Mouse (Mus musculus) heart, embryonic 15.5 days (tissue): Measurements from ENCODE around the gene Tuba8. TPM values are rescaled to one million over a fixed set of nuclear protein-coding genes. Genes with fewer than 3 reads are reported as not detected.

Source experiments
- ATAC-seq: fragments of 200-750 bp; cut with Nextera tagmentation; replicated peaks from 2 replicates; pipeline ENCODE4 v1.8.0; 2017; ENCODE audit warnings: low read depth, moderate TSS enrichment; ENCODE audit not compliant: insufficient number of reproducible peaks, insufficient read depth, low FRiP score
- H3K27ac ChIP-seq: fragments of 300-500 bp; sonication (generic); 2 replicates; pipeline ENCODE4 v1.5.1; 2015; ENCODE audit warnings: mild to moderate bottlenecking, inconsistent platforms
- H3K27me3 ChIP-seq: fragments of 300-500 bp; sonication (generic); 2 replicates; pipeline ENCODE4 v1.6.1; 2015; ENCODE audit warnings: inconsistent platforms
- H3K36me3 ChIP-seq: fragments of 300-500 bp; sonication (generic); 2 replicates; pipeline ENCODE4 v1.6.1; 2015; ENCODE audit warnings: mild to moderate bottlenecking, inconsistent platforms
- H3K4me1 ChIP-seq: fragments of 300-500 bp; sonication (generic); replicated peaks from 2 replicates; pipeline ENCODE4 v1.6.1; 2015; ENCODE audit warnings: inconsistent platforms
- H3K4me2 ChIP-seq: fragments of 300-500 bp; sonication (generic); 2 replicates; pipeline ENCODE4 v1.6.1; 2015; ENCODE audit warnings: inconsistent platforms, mild to moderate bottlenecking, moderate library complexity
- H3K4me3 ChIP-seq: fragments of 300-500 bp; sonication (generic); 2 replicates; pipeline ENCODE4 v1.5.1; 2015; ENCODE audit warnings: mild to moderate bottlenecking, inconsistent platforms
- H3K9ac ChIP-seq: fragments of 300-500 bp; sonication (generic); 2 replicates; pipeline ENCODE4 v1.6.1; 2015; ENCODE audit warnings: mild to moderate bottlenecking, inconsistent platforms
- H3K9me3 ChIP-seq: fragments of 300-500 bp; sonication (generic); replicated peaks from 2 replicates; pipeline ENCODE4 v1.6.1; 2016; ENCODE audit warnings: inconsistent platforms
- WGBS: fragments of 180-500 bp; shearing (Covaris S2); methylation state at CpG from one replicate; pipeline ENCODE4 v1.1.7; 2015; ENCODE audit warnings: mixed read lengths; 5-methylcytosine and 5-hydroxymethylcytosine counted together
- polyA plus RNA-seq: library from polyadenylated mRNA; unstranded; fragments of >200 nt; fragmentation: Nextera tagmentation; extraction: Ambion mirVana; gene quantifications from 2 replicates; pipeline ENCODE4 v1.2.1, GENCODE M21; 2015

Gene Tuba8
- polyA plus RNA-seq, 1 experiment from 2014 or later: 0.58 TPM

DNA sequence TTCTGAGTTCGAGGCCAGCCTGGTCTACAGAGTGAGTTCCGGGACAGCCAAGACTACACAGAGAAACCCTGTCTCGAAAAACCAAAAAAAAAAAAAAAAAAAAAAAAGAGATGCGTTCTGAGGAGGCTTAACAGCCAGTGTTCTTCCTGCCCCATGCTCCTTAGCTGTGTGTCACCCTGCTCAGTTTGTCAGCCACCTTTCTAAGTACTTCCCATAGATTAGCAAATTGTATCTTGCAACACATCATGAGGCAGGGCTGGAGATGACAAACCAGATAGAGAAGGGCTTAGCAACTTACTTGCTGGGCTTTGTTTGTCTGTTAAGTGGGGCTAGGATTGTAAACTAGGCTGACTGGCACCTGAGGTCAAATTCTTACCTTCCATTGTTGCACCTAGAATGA lies 10.0 kb upstream of the Tuba8 start:
- Histone ChIP-seq H3K4me2 (no peak overlapping the region), H3K27me3 (no peaks in the 10 kb centered on the region), H3K9me3 (no peaks in the 10 kb centered on the region), H3K36me3 (no peaks in the 10 kb centered on the region), H3K4me3 (no peak overlapping the region), H3K9ac (no peak overlapping the region), H3K27ac (no peak overlapping the region), H3K4me1 (no peaks in the 10 kb centered on the region)
- ATAC-seq: no peak
- 97% methylated on average over 3 of the region's 4 CpGs for WGBS

GRCm38 (mm10) chr6:121202026-121202425 lies 8.5 kb upstream of the Tuba8 start:
- WGBS: 84% methylated on average over 5 of the region's 5 CpGs
- H3K4me1 ChIP-seq: no peaks in the 10 kb centered on the region
- H3K9me3 ChIP-seq: no peaks in the 10 kb centered on the region
- H3K9ac ChIP-seq: no peak overlapping the region
- H3K4me2 ChIP-seq: no peak overlapping the region
- no peak for ATAC-seq
- no peaks in the 10 kb centered on the region for H3K36me3 ChIP-seq
- no peak overlapping the region for H3K4me3 ChIP-seq
- H3K27ac ChIP-seq: no peak overlapping the region
- H3K27me3 ChIP-seq: no peaks in the 10 kb centered on the region

DNA sequence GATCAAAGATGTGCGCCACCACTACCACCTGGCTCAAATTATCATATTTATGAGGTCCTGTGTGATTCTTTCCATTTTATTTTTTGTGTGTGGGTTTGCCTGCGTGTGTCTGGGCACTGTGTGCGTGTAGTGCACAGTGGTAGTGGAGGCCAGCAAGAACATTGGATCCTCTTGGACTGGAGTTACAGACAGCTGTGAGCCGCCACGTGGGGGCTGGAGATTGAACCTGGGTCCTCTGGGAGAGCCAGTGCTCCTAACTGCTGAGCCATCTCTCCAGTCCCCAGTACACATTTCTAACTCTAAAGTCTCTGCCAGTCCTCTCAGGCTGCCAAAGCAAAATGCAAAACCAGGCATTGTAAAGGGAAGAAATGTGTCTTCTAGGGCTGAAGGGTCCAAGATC lies 4.0 kb upstream of the Tuba8 start:
- H3K4me2 ChIP-seq: no peak overlapping the region
- ATAC-seq: no peak
- 76% methylated on average over 5 of the region's 5 CpGs for WGBS
- peaks cover 19% of the 10 kb centered on the region for H3K27me3 ChIP-seq
- H3K9me3 ChIP-seq: no peaks in the 10 kb centered on the region
- H3K9ac ChIP-seq: no peak overlapping the region
- H3K27ac ChIP-seq: no peak overlapping the region
- H3K4me3 ChIP-seq: no peak overlapping the region
- no peaks in the 10 kb centered on the region for H3K36me3 ChIP-seq
- H3K4me1 ChIP-seq: peaks cover 15% of the 10 kb centered on the region

GRCm38 (mm10) chr6:121209584-121209983 lies 912 bp upstream of the Tuba8 start:
- no peak overlapping the region for H3K4me3 ChIP-seq
- H3K4me2 ChIP-seq: no peak overlapping the region
- H3K27me3 ChIP-seq: peaks cover 24% of the 10 kb centered on the region
- WGBS: 65% methylated on average over 2 of the region's 2 CpGs
- H3K27ac ChIP-seq: no peak overlapping the region
- H3K9me3 ChIP-seq: no peaks in the 10 kb centered on the region
- H3K4me1 ChIP-seq: peaks cover 20% of the 10 kb centered on the region
- no peak overlapping the region for H3K9ac ChIP-seq
- ATAC-seq: no peak
- no peaks in the 10 kb centered on the region for H3K36me3 ChIP-seq

DNA sequence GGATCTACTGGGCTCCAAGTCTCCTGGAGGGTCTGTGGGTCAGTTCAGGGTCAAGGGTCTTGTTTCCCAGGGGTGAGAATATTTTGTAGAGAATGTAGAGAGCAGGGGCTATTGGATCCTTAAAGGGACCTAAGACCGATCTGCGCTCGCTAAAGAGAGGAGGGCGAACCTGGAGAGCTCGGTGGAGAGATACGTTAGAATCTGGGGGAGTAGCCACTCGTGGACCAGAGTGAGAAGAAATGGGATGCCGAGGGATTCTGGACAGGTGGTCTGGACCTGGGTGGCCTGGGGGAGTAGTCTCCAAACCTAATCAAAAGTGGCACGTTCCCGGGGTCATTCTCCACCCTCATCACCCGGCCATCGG lies 412 bp downstream of the Tuba8 start:
- Histone ChIP-seq H3K27me3 (peaks cover 24% of the 10 kb centered on the region), H3K4me3 (peak overlapping the region; percentile 51), H3K36me3 (no peaks in the 10 kb centered on the region), H3K27ac (no peak overlapping the region), H3K4me2 (peak overlapping the region; percentile 88), H3K9ac (peak overlapping the region; percentile 51), H3K4me1 (peaks cover 20% of the 10 kb centered on the region), H3K9me3 (no peaks in the 10 kb centered on the region)
- WGBS: 4% methylated on average over 12 of the region's 12 CpGs
- no peak for ATAC-seq

DNA sequence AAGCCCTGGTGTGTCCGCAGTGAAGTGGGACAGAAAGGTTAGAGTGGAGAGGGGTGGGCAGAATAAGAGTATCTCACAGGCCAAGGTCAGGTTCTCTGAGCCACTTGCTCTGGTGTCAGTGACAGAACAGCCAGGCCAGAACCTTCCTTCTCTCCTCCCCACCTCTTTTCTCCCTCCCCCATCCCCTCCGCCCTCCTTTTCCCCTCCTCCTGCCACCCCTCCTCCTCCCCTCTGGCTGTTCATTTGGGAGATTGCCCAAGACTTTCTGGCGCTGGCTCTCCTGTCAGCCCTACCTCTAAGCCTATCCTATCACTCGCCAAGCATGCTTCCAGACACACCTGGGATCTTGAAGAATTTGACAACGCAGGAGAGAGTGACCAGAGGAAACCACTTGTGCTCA lies 1.2 kb downstream of the Tuba8 start:
- Histone ChIP-seq H3K9me3 (no peaks in the 10 kb centered on the region), H3K4me3 (peak overlapping the region; percentile 51), H3K9ac (no peak overlapping the region), H3K4me2 (peak overlapping the region; percentile 88), H3K27me3 (peaks cover 24% of the 10 kb centered on the region), H3K4me1 (peaks cover 20% of the 10 kb centered on the region), H3K27ac (no peak overlapping the region), H3K36me3 (no peaks in the 10 kb centered on the region)
- ATAC-seq: no peak
- 16% methylated on average over 5 of the region's 5 CpGs for WGBS

- H3K36me3 ChIP-seq: no peaks in the 10 kb centered on the region
- peaks cover 24% of the 10 kb centered on the region for H3K27me3 ChIP-seq
- no peak overlapping the region for H3K9ac ChIP-seq
- no peak overlapping the region for H3K4me3 ChIP-seq
- H3K9me3 ChIP-seq: no peaks in the 10 kb centered on the region
- peaks cover 20% of the 10 kb centered on the region for H3K4me1 ChIP-seq
- H3K4me2 ChIP-seq: no peak overlapping the region
- 71% methylated on average over 4 of the region's 4 CpGs for WGBS
- H3K27ac ChIP-seq: no peak overlapping the region
- ATAC-seq: no peak
Measured at GRCm38 (mm10) chr6:121212988-121213387, 2.5 kb downstream of the Tuba8 start.

GRCm38 (mm10) chr6:121214221-121214620 lies 3.7 kb downstream of the Tuba8 start:
- WGBS: 74% methylated on average over 5 of the region's 5 CpGs

GRCm38 (mm10) chr6:121214667-121215330 lies 4.3 kb downstream of the Tuba8 start:
- Histone ChIP-seq H3K4me1 (peaks cover 28% of the 10 kb centered on the region), H3K4me3 (no peak overlapping the region), H3K27me3 (peaks cover 20% of the 10 kb centered on the region), H3K36me3 (no peaks in the 10 kb centered on the region), H3K4me2 (no peak overlapping the region), H3K27ac (no peak overlapping the region), H3K9me3 (no peaks in the 10 kb centered on the region), H3K9ac (no peak overlapping the region)
- WGBS: 65% methylated on average over 8 of the region's 8 CpGs
- ATAC-seq: no peak

More at GRCm38 (mm10) chr6:121214221-121214620, 3.7 kb downstream of the Tuba8 start:
- Histone ChIP-seq H3K4me1 (peaks cover 24% of the 10 kb centered on the region), H3K4me3 (no peak overlapping the region), H3K36me3 (no peaks in the 10 kb centered on the region), H3K27ac (no peak overlapping the region), H3K27me3 (peaks cover 24% of the 10 kb centered on the region), H3K4me2 (no peak overlapping the region), H3K9ac (no peak overlapping the region), H3K9me3 (no peaks in the 10 kb centered on the region)
- no peak for ATAC-seq

DNA sequence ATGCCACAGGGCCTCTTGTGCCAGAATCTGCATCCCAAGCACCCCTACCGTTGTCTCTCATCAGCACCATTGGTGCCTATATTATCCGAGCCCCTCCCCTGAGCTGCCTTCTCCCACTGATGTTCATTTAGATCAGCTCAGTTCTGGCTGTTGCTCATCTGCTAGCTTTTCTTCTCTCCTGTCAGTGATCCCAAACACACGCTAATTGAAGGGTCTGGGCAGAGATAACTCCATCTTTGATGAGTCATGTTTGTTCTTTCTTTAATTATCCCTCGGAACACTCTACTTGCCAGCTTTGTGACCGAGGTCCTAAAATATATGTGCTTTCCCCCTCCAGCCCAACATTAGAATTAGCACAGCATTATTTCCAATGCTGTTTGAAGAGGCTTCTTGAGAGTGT lies 4.8 kb downstream of the Tuba8 start:
- WGBS: 59% methylated on average over 5 of the region's 5 CpGs
- no peak overlapping the region for H3K4me2 ChIP-seq
- H3K9ac ChIP-seq: no peak overlapping the region
- no peak overlapping the region for H3K27ac ChIP-seq
- H3K36me3 ChIP-seq: no peaks in the 10 kb centered on the region
- ATAC-seq: no peak
- no peaks in the 10 kb centered on the region for H3K9me3 ChIP-seq
- peaks cover 24% of the 10 kb centered on the region for H3K4me1 ChIP-seq
- peaks cover 15% of the 10 kb centered on the region for H3K27me3 ChIP-seq
- H3K4me3 ChIP-seq: no peak overlapping the region

- 68% methylated on average over 6 of the region's 6 CpGs for WGBS
Measured at GRCm38 (mm10) chr6:121215896-121216295, 5.4 kb downstream of the Tuba8 start.

GRCm38 (mm10) chr6:121216589-121217255 lies 6.2 kb downstream of the Tuba8 start:
- Histone ChIP-seq H3K4me2 (no peak overlapping the region), H3K36me3 (no peaks in the 10 kb centered on the region), H3K27ac (no peak overlapping the region), H3K4me1 (peaks cover 11% of the 10 kb centered on the region), H3K27me3 (peaks cover 3% of the 10 kb centered on the region; the same call in 1 of the 2 replicates), H3K4me3 (no peak overlapping the region), H3K9me3 (no peaks in the 10 kb centered on the region), H3K9ac (no peak overlapping the region)
- 66% methylated on average over 5 of the region's 5 CpGs for WGBS
- no peak for ATAC-seq

More at GRCm38 (mm10) chr6:121215896-121216295, 5.4 kb downstream of the Tuba8 start:
- H3K9ac ChIP-seq: no peak overlapping the region
- H3K4me3 ChIP-seq: no peak overlapping the region
- no peak overlapping the region for H3K27ac ChIP-seq
- H3K27me3 ChIP-seq: peaks cover 11% of the 10 kb centered on the region
- H3K4me2 ChIP-seq: no peak overlapping the region
- H3K9me3 ChIP-seq: no peaks in the 10 kb centered on the region
- no peaks in the 10 kb centered on the region for H3K36me3 ChIP-seq
- peaks cover 19% of the 10 kb centered on the region for H3K4me1 ChIP-seq
- ATAC-seq: no peak
